Mouse (Mus musculus) spleen, adult 2 months (tissue): ENCODE data around the gene Gtf2f2.

ENCODE experiments used
- CTCF ChIP-seq: fragments of 200-500 bp; IDR thresholded peaks from 2 replicates; pipeline ENCODE4 v1.5.1; 2011; ENCODE audit warnings: mild to moderate bottlenecking, inconsistent platforms; ENCODE audit not compliant: insufficient read depth, insufficient read length, insufficient replicate concordance; ENCODE audit errors: extremely low read depth
- POLR2A ChIP-seq: fragments of 200-500 bp; IDR thresholded peaks from 2 replicates; pipeline ENCODE4 v1.6.1; 2011; ENCODE audit warnings: low read depth, low read length, inconsistent platforms

- TF ChIP-seq CTCF (no peak), POLR2A (no peak)
Observed at GRCm38 (mm10) chr14:76044164-76044557, 33.5 kb upstream of the Gtf2f2 start.
